Mouse (Mus musculus) right cerebral cortex, postnatal 25 days (tissue): Measurements from ENCODE around the gene Ripply1.
A peak's percentile ranks its signal among the peaks of the same experiment; 100 is the strongest.

ENCODE experiments used
- DNase-seq: peaks from one replicate; pipeline ENCODE4 v3.0.0; 2022

Ripply1 gene

GRCm38 (mm10) chrX:139782278-139783044, at the start of gene Ripply1:
Ripply1 (minus strand) TSS chrX:139782353.
- DNase-seq: no peak

GRCm38 (mm10) chrX:139828363-139829092, 46.4 kb upstream of the Ripply1 start:
- DNase-seq: no peak

- DNase-seq: no peak
Measured at GRCm38 (mm10) chrX:139826926-139827325, 44.8 kb upstream of the Ripply1 start.

- DNase-seq: no peak
Measured at GRCm38 (mm10) chrX:139825402-139825801, 43.2 kb upstream of the Ripply1 start.

GRCm38 (mm10) chrX:139815201-139815600, 33.0 kb upstream of the Ripply1 start:
- no peak for DNase-seq

GRCm38 (mm10) chrX:139814018-139814635, 32.0 kb upstream of the Ripply1 start:
- DNase-seq: no peak

- no peak for DNase-seq
Measured at GRCm38 (mm10) chrX:139813299-139814002, 31.3 kb upstream of the Ripply1 start.

GRCm38 (mm10) chrX:139812636-139813298, 30.6 kb upstream of the Ripply1 start:
- DNase-seq: no peak

- no peak for DNase-seq
Measured at GRCm38 (mm10) chrX:139808501-139808900, 26.3 kb upstream of the Ripply1 start.

GRCm38 (mm10) chrX:139808085-139808484, 25.9 kb upstream of the Ripply1 start:
- DNase-seq: peak; percentile 3

GRCm38 (mm10) chrX:139807391-139807790, 25.2 kb upstream of the Ripply1 start:
- no peak for DNase-seq

GRCm38 (mm10) chrX:139805918-139806317, 23.8 kb upstream of the Ripply1 start:
- no peak for DNase-seq

GRCm38 (mm10) chrX:139803028-139803427, 20.9 kb upstream of the Ripply1 start:
- no peak for DNase-seq

- DNase-seq: no peak
Measured at GRCm38 (mm10) chrX:139800406-139800878, 18.3 kb upstream of the Ripply1 start, which contains the start of gene Cldn2. Cldn2 (plus strand) TSS chrX:139800828.

GRCm38 (mm10) chrX:139799953-139800352, 17.8 kb upstream of the Ripply1 start:
- no peak for DNase-seq

GRCm38 (mm10) chrX:139797875-139798274, 15.7 kb upstream of the Ripply1 start:
- DNase-seq: no peak

- no peak for DNase-seq
Measured at GRCm38 (mm10) chrX:139796037-139796436, 13.9 kb upstream of the Ripply1 start.

GRCm38 (mm10) chrX:139794072-139794845, 12.1 kb upstream of the Ripply1 start:
- no peak for DNase-seq

- DNase-seq: no peak
Measured at GRCm38 (mm10) chrX:139785764-139786163, 3.6 kb upstream of the Ripply1 start.

GRCm38 (mm10) chrX:139783045-139783422, 881 bp upstream of the Ripply1 start:
- no peak for DNase-seq

GRCm38 (mm10) chrX:139781563-139781962, 590 bp downstream of the Ripply1 start:
- no peak for DNase-seq

- DNase-seq: no peak
Measured at GRCm38 (mm10) chrX:139780988-139781387, 1.2 kb downstream of the Ripply1 start.
